Mouse (Mus musculus) CD4-positive, CD25-positive, alpha-beta regulatory T cell, adult 4 months (primary cell): ENCODE measurements around the gene Cpt1b. TPM values are rescaled to one million over a fixed set of nuclear protein-coding genes. Genes with fewer than 3 reads are reported as not detected.

Experiments
- ATAC-seq: one replicate; pipeline ENCODE4 v1.8.0; 2017
- polyA plus RNA-seq, 2 experiments: library from polyadenylated mRNA; unstranded; fragments of 100-300 nt; shearing (Covaris generic); gene quantifications; one replicate each; pipeline ENCODE4 v1.2.1; 2017

Cpt1b gene
- under 1 TPM; 0.28 to 0.62 TPM for polyA plus RNA-seq

DNA sequence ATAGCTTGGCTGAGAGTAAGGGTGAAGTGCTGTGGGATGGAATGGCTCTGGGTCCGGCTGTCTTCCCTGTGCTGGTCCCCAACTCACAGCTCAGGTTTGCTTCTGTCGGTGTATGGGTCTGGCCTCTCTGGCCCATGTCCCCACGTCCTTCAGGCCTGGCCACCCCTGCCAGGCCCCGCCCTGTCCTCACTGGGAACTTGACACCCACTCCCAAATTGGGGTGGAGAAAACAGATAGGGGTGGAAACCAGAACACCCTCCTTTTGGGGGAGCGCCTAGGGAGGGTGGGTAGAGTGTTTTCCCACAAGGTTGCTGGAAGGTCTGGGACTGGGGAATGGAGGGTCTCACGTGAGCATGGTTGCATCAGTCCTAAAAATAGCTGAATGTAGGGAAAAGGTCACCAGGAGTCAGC, at the start of gene Cpt1b:
Gene Cpt1b (minus strand): TSS at position 153 of the 411 bp plus-strand sequence.
- ATAC-seq: no peak

DNA sequence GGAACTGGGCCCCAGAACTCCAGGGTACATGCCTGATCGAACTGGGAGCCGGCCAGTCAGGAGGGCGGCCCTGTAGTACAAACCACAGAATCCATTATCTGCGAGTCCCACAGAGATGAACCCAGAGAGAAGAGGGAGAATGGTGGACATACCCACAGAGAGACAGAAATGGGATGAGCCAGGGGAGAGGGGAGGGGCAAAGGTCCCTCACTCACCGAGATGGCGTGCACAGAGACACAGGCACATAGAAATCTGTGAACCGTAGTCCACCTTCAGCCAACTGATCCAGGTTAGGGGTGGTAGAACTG, 49.6 kb upstream of the Cpt1b start:
- no peak for ATAC-seq

DNA sequence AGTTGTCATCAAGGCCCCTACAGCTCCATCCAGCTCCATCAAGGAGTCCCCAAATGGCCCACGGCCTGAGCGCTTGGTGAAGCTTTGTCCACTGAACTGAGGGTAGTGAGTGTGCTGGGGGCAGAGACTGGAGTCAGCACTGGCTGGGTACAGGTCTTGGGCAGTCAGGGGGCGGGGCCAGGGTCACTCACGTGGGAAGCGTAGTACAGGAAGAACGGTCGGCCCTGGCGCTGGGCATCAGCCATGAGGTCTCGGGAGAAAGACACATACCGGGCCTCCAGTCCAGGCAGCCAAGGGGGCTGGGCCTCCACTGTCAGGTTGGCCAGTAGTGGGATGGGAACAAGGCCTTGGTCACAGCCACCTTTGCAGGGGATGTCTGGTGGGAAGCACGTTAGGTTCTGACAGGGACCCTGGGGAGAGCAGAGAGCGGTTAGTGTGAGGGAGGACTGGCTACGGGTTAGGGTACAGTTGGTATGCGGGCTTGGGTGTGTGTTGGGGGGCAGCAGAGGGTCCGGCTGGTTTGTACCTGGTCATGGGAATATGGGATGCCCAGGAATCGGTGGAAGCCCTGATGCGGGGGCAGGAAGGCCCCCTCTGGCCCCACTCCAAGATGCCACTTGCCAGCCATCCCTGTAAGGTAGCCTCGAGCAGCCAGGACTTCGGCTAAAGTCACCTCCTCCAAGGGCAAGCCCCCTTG, 49.1 kb upstream of the Cpt1b start:
- no peak for ATAC-seq

DNA sequence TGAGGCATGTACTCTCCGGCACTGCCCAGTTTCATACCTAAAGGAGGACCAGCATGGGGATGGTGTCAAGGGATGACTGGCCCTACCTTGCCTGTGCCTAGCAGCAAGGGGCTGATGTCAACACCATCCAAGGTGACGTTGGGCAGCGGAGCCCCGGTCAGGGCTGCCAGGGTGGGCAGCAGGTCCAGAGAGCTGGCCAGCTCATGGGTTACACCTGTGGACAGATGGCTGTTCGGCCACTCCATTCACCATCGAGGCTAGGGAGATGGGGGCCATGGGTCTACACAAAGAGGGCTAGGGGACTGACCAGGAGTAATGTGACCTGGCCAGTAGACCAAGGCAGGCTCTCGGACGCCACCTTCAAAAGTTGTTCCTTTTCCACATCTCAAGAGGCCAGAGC, 48.3 kb upstream of the Cpt1b start:
- ATAC-seq: no peak

- no peak for ATAC-seq
Observed at GRCm38 (mm10) chr15:89473370-89473769, 47.7 kb upstream of the Cpt1b start.

GRCm38 (mm10) chr15:89471476-89471875, 45.8 kb upstream of the Cpt1b start:
- ATAC-seq: no peak

GRCm38 (mm10) chr15:89468577-89468976, 42.9 kb upstream of the Cpt1b start:
- peak; percentile 67 for ATAC-seq

DNA sequence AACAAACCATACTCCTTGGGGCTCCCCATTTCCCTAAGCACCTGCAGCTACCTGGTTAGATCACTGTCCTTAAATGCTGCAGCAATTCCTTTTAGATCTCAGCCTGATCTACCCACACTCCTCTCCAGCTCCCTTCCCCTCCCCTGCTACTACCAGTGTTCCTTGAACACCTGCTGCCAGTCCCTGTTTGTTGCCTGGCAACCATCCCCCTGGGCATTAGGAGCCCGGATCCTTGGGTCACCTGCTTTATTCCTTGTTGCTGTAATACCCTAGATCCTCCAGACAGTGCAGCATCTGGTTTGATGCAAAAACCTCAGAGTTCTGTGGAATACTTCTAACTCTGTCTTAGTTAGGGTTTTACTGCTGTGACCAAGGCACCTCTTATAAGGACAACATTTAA, 39.4 kb upstream of the Cpt1b start:
- no peak for ATAC-seq

DNA sequence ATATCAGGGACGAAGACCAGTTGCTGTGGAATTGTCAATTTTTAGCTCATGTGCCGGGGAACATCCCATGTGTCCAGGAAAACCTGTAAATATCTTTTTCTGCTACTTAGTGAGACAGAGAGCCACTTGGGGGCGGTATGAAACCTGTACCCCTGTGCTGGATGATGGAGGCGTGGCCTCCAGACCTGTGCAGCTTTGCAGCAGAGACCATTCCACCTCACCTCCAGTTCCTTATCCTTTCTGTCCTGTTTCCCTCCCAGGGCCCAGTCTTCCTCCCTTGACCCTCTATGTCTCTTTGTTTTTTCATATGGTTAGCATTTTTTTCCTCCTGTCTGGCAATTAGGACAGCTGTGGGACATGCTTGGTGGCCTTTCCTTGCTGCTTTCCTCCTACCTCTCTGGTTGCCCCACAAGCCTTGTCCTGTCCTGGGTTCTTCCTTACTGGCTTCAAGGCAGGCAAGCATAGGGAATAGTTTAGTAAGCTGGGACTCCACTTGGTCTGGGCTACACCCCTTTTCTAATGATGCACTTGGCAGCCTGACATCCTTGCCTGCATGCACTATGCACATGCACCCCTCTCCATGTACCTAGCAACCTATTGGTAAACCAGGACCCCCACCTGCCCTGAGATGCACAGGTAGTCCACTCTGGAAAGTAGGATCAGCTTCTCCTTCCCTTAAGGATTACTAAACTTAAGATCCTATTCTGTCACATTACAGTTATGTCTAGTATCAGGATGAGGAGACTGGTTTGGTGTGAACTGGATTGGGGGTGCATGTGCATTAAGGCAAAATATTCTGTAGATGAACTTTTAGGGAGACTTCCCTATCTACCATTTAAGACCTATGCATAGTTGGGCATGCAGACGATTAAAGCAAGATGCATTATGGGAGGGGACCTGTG, 37.9 kb upstream of the Cpt1b start:
- no peak for ATAC-seq

DNA sequence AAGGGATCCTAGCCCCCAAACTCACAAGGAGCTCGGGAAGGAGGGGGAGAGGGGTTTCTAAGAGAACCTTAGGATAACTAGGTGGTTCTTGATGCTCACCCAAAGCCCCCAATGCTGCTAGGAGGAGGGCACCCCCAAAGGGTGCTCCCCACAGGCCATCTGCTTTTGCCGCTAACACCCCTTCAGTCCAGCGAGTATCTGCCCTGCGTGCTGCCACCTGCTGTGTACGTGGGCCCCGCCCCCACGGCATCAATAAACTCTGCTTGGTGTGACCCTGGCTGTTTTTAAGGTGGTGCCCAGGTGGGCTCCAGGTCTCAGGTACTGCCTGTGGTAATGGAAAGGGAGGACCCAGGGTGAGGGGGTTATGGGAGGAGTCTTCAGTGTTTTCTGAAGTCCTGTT, 36.5 kb upstream of the Cpt1b start:
- ATAC-seq: no peak

- ATAC-seq: no peak
Observed at GRCm38 (mm10) chr15:89461321-89461720, 35.7 kb upstream of the Cpt1b start.

- no peak for ATAC-seq
Observed at GRCm38 (mm10) chr15:89460298-89460697, 34.6 kb upstream of the Cpt1b start.

DNA sequence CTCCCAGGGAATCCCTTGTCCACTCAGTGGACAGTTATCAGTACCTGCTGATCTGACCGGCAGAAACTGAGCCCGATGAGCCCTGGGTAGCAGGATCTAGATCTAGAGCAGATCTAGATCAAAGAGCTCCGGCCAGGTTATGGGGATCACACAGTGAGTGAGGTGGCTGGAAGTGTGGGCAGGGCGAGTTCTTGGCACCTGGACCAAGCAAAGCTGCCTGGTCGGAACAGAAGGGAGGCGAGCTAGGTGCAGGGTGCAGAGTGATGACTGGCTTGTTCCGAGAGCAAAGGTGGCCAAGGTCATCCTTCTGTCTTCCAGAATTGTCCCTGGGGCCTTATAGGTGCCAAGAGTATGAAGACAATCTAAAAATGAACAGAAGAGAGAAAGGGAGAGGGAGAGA, 34.2 kb upstream of the Cpt1b start:
- ATAC-seq: no peak

DNA sequence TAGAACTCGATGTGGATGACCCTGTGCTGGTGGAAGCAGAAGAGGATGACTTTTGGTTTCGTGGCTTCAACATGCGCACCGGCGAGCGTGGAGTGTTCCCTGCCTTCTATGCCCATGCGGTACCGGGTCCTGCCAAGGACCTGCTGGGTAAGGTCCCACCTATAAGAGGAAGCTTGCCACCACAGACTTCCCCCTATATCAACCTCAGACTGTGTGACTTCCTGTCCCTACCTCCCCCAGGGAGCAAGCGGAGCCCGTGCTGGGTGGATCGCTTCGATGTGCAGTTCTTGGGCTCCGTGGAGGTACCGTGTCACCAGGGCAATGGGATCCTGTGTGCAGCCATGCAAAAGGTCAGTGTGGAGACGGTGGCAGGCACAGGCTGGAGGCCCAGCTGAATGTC, 33.3 kb upstream of the Cpt1b start:
- peak; percentile 62 for ATAC-seq

DNA sequence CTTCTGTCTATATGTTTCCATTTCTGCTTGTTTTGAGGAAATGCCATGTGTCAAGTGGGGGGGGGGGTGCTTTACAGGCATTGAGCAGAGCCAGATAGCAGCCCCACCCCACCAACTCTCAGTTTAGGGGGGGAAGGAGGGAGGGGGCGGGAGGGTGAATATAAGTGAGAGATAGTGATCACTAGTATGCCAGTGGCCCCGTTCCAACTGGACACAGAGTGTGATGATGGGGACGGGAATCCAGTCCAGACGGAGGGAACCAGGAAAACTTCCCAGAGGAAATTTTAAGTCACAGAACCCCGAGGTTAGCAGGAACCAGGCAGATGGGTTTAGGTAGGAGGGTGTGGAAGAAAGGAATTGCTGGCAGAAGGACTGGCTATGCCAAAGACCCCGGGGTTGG, 30.0 kb upstream of the Cpt1b start:
- ATAC-seq: no peak

DNA sequence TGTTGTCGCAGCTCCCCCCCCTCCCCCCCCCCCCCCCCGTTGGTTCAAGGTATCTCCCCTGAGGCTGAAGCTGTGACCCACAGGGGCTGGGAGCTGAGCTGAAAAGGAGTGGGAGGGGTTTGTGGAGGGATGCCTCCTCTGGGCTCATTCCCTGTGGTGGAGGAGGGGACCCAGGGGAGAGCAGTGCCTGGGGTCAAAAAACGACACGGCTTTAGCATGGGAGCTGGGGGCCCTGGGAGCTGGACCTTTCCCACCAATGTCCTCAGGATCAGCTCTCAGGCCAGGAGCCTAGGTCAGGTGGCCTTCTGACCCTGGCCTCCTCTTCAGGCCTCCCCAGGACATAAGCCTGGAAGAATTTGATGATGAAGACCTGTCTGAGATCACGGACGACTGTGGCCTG, 29.2 kb upstream of the Cpt1b start:
- no peak for ATAC-seq

- no peak for ATAC-seq
Observed at GRCm38 (mm10) chr15:89453865-89454478, 28.3 kb upstream of the Cpt1b start, which contains the start of gene Mapk8ip2. Gene Mapk8ip2 (plus strand): TSS chr15:89453913.

- ATAC-seq: peak; percentile 43
Observed at GRCm38 (mm10) chr15:89452906-89453864, 27.5 kb upstream of the Cpt1b start.

DNA sequence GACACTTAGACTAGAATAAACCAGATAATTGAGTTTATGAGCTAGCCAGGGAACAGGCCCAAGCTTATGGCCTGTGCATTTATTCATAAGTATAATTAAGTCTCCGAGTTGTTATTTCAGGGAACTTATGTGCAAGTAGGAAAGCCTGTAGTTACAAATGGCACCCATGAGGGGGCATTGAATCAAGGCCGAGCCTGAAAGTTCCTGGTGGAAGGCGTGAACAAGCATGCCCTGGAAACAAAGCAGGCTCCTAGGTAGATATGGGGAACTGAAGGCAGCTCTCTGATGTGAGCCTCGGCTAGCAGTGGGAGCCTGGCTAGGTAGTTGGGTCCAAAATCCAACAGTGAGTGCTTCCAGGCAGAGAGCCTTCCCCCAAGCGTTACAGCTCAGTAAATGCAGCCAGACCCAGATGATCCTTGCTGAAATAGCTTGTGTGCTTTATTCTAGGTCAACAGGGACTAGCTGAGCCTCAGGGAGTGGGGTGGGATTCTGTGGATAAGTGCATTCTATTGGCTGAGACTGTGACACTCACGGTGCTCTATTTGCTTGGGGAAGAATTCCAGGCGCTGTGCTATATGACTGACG, 16.9 kb upstream of the Cpt1b start:
- ATAC-seq: no peak

DNA sequence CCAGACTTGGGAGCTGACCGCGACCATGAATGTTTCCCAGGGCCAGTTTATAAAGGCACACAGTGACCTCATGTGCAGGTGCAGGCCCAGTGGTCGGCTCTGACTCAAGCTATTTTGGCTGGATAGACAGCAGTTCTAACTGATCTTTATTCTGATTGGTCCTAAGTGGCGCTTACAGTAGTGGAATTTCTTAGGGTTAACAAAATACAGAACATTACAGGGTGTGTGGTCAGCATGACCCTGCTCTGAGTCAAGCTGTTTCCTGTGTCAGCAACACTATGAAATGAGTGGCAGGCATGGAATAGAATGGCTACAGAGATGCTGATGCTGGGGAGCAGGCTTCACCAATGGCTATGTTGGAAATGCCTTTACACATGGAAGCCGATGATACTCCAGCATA, 10.2 kb upstream of the Cpt1b start:
- ATAC-seq: no peak

DNA sequence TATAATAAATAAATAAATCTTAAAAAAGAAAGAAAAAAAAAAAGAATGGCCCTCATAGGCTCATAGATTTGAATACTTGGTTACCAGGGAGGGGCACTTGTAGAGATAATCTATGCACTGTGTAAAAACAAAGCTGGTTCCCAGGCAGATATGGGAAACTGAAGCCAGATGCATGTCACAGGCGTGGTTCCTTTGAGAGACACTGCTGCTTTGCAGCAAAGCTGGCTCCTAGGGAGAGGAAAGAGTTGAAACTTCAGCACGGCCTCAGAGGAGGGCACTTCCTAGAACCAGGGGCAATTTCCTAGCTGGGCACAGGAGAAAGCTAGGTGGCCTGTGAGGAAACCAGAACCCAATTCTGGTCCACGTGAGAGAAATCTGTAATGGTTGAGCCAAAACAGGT, 8.5 kb upstream of the Cpt1b start:
- ATAC-seq: no peak

DNA sequence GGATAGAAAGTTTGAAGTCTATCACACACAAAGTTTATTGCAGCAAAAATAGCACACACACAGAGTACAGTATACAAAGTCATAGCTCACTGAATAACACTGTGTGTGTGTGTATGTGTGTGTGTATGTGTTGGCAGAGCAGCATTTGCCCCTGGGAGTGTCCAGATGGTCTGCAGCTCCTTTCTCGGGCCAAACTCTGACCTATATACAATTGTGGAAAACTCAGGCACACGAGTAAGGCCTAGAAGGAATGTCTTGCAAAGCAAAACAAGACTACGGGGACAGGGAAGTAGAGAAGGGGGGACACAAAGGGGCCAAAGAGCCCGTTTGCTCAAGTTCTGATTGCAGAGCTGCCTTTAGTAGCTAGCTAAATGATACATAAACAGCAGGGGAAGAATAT, 7.3 kb upstream of the Cpt1b start:
- ATAC-seq: no peak
